Mouse (Mus musculus) kidney, embryonic 15.5 days (tissue): ENCODE results near the gene Swap70. TPM values are rescaled to one million over a fixed set of nuclear protein-coding genes. Genes with fewer than 3 reads are reported as not detected.

Experiments used
- ATAC-seq: fragments of 200-750 bp; cut with Nextera tagmentation; replicated peaks from 2 replicates; pipeline ENCODE4 v1.8.0; 2017; ENCODE audit warnings: moderate TSS enrichment; ENCODE audit not compliant: low FRiP score
- H3K27ac ChIP-seq: fragments of 300-500 bp; sonication (generic); 2 replicates; pipeline ENCODE4 v1.5.1; 2015; ENCODE audit warnings: mild to moderate bottlenecking, inconsistent platforms
- H3K27me3 ChIP-seq: fragments of 300-500 bp; sonication (generic); 2 replicates; pipeline ENCODE4 v1.6.1; 2015; ENCODE audit warnings: inconsistent platforms
- H3K36me3 ChIP-seq: fragments of 300-500 bp; sonication (generic); 2 replicates; pipeline ENCODE4 v1.6.1; 2015; ENCODE audit warnings: inconsistent platforms
- H3K4me1 ChIP-seq: fragments of 300-500 bp; sonication (generic); 2 replicates; pipeline ENCODE4 v1.6.1; 2015; ENCODE audit warnings: inconsistent platforms
- H3K4me2 ChIP-seq: fragments of 300-500 bp; sonication (generic); 2 replicates; pipeline ENCODE4 v1.6.1; 2015; ENCODE audit warnings: moderate library complexity, mild to moderate bottlenecking, inconsistent platforms
- H3K4me3 ChIP-seq: fragments of 300-500 bp; sonication (generic); replicated peaks from 2 replicates; pipeline ENCODE4 v1.5.1; 2015; ENCODE audit warnings: mild to moderate bottlenecking, inconsistent platforms
- H3K9ac ChIP-seq: fragments of 300-500 bp; sonication (generic); 2 replicates; pipeline ENCODE4 v1.6.1; 2015; ENCODE audit warnings: mild to moderate bottlenecking, inconsistent platforms
- H3K9me3 ChIP-seq: fragments of 300-500 bp; sonication (generic); replicated peaks from 2 replicates; pipeline ENCODE4 v1.6.1; 2016; ENCODE audit warnings: inconsistent platforms
- WGBS: fragments of 180-500 bp; shearing (Covaris S2); methylation state at CpG from one replicate; pipeline ENCODE4 v1.1.7; 2015; ENCODE audit warnings: mixed read lengths; 5-methylcytosine and 5-hydroxymethylcytosine counted together
- polyA plus RNA-seq: library from polyadenylated mRNA; unstranded; fragments of >200 nt; fragmentation: Nextera tagmentation; extraction: Ambion mirVana; gene quantifications from 2 replicates; pipeline ENCODE4 v1.2.1, GENCODE M21; 2015

Gene Swap70
- polyA plus RNA-seq, result 29.2 and 32.8 TPM in 2 replicates

DNA sequence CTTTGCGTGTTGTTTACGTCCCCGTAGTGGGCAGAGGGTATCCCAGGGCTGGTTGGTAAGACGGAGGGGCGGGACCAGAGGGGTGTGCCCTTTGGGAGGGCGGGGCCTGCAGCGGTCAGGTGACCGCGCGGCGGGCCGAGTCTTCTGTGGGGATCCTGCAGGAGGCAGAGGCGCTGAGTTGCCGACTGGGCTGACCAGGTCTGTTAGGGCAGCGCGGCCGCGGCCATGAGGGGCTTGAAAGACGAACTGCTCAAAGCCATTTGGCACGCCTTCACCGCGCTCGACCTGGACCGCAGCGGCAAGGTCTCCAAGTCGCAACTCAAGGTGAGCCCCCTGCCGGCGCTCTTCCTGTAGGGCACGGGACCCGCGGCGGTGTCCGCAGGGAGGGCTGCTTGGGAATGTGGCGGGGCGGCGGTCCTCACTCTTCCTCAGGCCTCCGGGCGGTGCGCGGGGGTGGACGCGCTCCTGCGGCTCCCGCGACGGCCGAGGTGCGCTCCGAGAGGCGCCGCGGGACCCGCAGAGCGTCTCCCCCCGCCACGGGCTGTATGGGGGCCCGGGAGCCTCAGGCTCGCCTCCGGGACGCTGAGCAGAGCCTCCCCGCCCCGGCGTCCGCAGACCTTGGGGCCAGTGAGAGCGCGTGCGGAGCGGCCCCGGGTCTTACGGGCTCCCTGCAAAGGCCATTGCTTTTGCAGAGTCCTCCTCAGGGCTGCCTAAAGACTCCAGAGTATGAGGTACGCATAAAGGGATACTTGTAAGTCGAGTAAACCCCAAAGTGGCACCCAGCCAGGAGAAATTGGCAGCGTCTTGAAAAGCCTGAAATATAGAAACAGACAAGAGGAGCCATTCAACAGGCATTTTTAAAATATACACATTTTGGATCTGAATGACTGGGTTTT, at the start of gene Swap70:
TSS of gene Swap70 (plus strand) at position 126 of the 896 bp plus-strand sequence.
- peak within 1 kb of the TSS; percentile 79 for H3K4me3 ChIP-seq
- peaks cover 14% of the 10 kb centered on the region; the same call in 1 of the 2 replicates for H3K36me3 ChIP-seq
- peak; percentile 99 for ATAC-seq
- no peaks in the 10 kb centered on the region for H3K9me3 ChIP-seq
- peaks cover 10% of the 10 kb centered on the region; the same call in 1 of the 2 replicates for H3K4me1 ChIP-seq
- H3K9ac ChIP-seq, result peak within 1 kb of the TSS; percentile 95
- WGBS, result under 1% methylated on average over 73 of the region's 73 CpGs
- no peaks in the 10 kb centered on the region for H3K27me3 ChIP-seq
- peak within 1 kb of the TSS; percentile 97 for H3K27ac ChIP-seq
- H3K4me2 ChIP-seq, result peak within 1 kb of the TSS; percentile 90

DNA sequence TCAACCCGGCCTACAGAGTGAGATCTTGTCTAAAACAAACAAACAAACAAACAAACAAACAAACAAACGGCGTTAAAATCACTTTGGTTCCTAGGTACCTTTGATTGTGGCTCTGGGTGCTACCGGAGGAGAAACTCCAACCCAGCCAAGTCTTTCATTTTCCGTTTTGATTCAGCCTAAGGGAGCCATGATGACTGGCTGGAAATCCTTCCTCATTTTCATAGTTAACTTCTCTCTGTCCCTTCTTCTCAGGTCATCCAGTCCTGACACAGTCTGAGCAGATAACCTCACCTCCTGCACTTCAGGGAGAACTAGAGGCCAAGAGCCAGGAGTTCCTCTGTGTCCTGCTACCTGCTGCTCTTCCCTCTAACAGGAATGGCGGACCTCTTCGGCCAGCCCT, 42.3 kb upstream of the Swap70 start:
- Histone ChIP-seq H3K9ac (no peak overlapping the region), H3K9me3 (no peaks in the 10 kb centered on the region), H3K27me3 (no peaks in the 10 kb centered on the region), H3K27ac (no peak overlapping the region), H3K4me2 (no peak overlapping the region), H3K36me3 (no peaks in the 10 kb centered on the region), H3K4me3 (no peak overlapping the region), H3K4me1 (no peaks in the 10 kb centered on the region)
- 88% methylated on average over 7 of the region's 7 CpGs for WGBS
- no peak for ATAC-seq

DNA sequence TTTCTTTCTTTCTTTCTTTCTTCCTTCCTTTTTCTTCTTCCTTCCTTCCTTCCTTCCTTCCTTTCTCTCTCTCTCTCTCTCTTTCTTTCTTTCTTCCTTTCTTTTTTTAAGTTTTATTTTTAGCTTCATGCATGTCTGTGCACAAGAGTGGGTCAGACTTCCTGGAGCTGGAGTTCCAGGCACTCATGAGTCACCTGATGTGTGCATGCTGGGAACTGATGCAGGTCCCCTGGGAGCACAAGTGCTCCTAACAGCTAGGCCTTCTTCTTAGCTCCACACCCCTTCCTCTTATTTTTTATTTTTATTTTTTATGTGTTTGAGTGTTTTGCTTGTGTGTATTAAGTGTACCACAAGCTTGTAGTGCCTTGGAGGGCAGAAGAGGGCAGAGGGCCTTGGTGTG, 40.9 kb upstream of the Swap70 start:
- no peak for ATAC-seq
- H3K4me3 ChIP-seq, result no peak overlapping the region
- H3K36me3 ChIP-seq, result no peaks in the 10 kb centered on the region
- H3K27me3 ChIP-seq, result no peaks in the 10 kb centered on the region
- H3K4me1 ChIP-seq, result no peaks in the 10 kb centered on the region
- no peak overlapping the region for H3K27ac ChIP-seq
- no peaks in the 10 kb centered on the region for H3K9me3 ChIP-seq
- no peak overlapping the region for H3K9ac ChIP-seq
- no peak overlapping the region for H3K4me2 ChIP-seq

DNA sequence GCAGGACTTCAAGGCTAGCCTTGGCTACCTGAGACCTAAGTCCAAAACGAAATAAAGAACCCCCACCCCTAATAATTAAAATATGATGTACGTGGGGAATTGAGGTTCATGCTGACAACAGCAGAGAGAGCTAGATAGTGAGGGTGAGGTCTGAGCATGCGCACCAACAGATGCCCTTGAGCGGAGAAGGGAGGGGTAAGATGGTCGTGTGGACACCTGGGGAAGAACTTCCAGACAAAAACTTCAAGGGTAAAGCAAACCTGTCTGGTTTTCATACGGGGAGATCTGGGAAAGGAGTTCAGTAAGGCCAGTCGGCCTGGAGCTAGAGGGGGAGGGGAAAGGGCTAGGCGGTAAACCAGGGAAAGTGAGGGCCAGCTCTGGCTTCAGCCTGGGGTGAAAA, 40.1 kb upstream of the Swap70 start:
- no peak overlapping the region for H3K27ac ChIP-seq
- H3K4me3 ChIP-seq, result no peak overlapping the region
- H3K4me2 ChIP-seq, result no peak overlapping the region
- no peak overlapping the region for H3K9ac ChIP-seq
- H3K27me3 ChIP-seq, result no peaks in the 10 kb centered on the region
- no peaks in the 10 kb centered on the region for H3K36me3 ChIP-seq
- WGBS, result 62% methylated on average over 8 of the region's 8 CpGs
- H3K4me1 ChIP-seq, result no peaks in the 10 kb centered on the region
- no peaks in the 10 kb centered on the region for H3K9me3 ChIP-seq
- ATAC-seq, result no peak

DNA sequence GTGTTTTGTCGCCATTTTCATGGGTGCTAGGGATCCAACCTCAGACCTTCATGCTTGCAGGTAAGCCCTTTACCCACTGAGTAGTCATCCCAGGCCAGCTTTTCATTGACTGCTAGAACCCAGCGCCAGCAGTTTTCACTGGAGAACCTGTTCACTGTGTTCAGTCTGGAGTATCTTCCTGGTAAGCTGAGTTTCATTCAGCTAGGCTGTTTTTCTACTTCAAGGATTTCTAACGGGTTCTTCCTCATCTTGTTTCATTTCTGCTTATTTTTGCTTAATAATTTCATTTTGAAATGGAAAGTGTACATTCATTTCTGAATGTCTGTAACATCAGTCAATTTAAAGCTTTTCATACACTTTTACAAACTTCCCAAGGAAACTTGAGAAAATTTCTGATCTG, 36.9 kb upstream of the Swap70 start:
- no peak for ATAC-seq
- Histone ChIP-seq H3K27me3 (no peaks in the 10 kb centered on the region), H3K27ac (no peak overlapping the region), H3K9me3 (no peaks in the 10 kb centered on the region), H3K4me2 (no peak overlapping the region), H3K4me3 (no peak overlapping the region), H3K4me1 (no peaks in the 10 kb centered on the region), H3K36me3 (no peaks in the 10 kb centered on the region), H3K9ac (no peak overlapping the region)
- WGBS, result 87% methylated on average over 3 of the region's 3 CpGs

DNA sequence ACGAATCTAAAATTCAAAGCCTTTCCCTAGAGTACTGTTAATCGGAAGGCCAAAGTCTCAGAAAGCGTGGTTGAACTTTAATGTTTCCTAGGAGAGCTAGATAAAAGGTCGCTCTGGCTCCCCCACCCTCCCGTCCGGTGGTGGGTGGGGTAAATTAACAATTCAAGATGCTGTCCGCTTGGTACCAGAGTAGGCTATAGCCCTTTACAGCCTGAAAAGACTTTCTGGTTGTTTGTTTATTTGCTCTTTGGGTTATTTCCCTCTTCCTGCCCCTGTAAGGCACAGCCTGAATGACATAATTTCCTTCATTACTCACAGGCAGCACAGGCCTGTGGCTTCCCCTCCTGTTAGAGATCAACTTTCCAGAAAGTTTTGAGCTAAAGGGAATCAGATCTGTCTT, 31.6 kb upstream of the Swap70 start:
- Histone ChIP-seq H3K4me1 (no peaks in the 10 kb centered on the region), H3K36me3 (no peaks in the 10 kb centered on the region), H3K27me3 (no peaks in the 10 kb centered on the region), H3K9ac (no peak overlapping the region), H3K27ac (peak overlapping the region; percentile 38), H3K9me3 (no peaks in the 10 kb centered on the region), H3K4me3 (no peak overlapping the region), H3K4me2 (no peak overlapping the region)
- ATAC-seq, result 0 out of 2 replicates have a peak, but pooled peaks have one; percentile 40
- WGBS, result 28% methylated on average over 7 of the region's 7 CpGs

DNA sequence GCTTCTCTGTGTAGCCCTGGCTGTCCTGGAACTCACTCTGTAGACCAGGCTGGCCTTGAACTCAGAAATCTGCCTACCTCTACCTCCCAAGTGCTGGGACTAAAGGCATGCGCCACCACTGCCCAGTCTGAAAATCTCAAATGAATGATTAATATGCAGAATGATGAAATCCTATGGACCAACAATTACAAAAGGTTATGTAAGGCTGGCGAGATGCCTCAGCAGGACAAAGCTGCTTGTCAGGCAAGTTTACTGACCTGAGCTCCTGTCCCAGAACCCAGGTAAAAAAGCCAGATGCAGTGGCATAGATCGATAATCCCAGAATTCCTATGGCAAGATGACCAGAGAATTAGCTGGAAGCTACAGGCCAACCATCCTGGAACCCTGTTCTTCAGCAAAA, 28.3 kb upstream of the Swap70 start:
- no peak overlapping the region for H3K4me2 ChIP-seq
- no peak overlapping the region for H3K27ac ChIP-seq
- no peak overlapping the region for H3K4me3 ChIP-seq
- WGBS, result 89% methylated on average over 3 of the region's 3 CpGs
- H3K36me3 ChIP-seq, result no peaks in the 10 kb centered on the region
- no peaks in the 10 kb centered on the region for H3K9me3 ChIP-seq
- H3K27me3 ChIP-seq, result no peaks in the 10 kb centered on the region
- ATAC-seq, result no peak
- H3K4me1 ChIP-seq, result no peaks in the 10 kb centered on the region
- H3K9ac ChIP-seq, result no peak overlapping the region

DNA sequence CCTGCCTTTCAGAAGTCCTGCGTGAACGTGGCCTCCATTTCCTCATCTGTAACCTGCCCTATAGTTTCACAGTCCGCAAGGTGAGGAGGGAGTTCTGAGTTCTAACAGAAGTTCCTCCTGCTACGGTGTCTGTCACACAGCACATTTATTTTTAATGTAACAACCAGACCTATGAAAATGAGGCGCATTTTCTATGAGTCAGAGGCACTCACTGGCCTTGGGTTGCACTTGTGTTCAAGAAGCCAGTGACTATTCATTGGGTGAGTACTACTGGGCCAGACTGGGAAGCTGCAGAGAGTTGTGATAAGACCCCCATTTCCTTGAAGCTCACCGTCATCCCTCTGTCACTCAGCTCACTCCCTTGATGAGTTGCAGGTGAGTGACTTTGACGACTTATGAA, 24.3 kb upstream of the Swap70 start:
- Histone ChIP-seq H3K4me3 (no peak overlapping the region), H3K9me3 (no peaks in the 10 kb centered on the region), H3K9ac (no peak overlapping the region), H3K4me1 (no peaks in the 10 kb centered on the region), H3K36me3 (no peaks in the 10 kb centered on the region), H3K27me3 (no peaks in the 10 kb centered on the region), H3K4me2 (no peak overlapping the region), H3K27ac (no peak overlapping the region)
- 80% methylated on average over 7 of the region's 7 CpGs for WGBS
- ATAC-seq, result no peak

DNA sequence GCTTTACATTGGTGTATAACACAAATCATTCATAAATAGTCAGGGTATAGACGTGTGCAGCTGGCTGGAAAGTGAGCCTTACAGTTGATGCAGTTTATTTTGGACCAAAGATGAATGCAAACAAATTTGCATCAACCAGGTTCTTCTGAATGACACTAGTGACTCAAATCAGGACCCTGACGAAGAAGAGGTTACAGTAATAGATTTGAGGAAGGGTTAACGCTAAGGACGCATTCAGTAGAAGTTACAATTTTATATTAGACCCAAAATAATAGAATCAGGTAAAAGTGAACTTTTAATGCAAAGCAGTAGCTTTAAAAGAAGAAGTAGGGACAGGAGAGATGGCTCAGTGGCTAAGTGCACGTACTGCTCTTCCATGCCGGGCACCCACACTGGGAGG, 19.6 kb upstream of the Swap70 start:
- no peaks in the 10 kb centered on the region for H3K27me3 ChIP-seq
- H3K9ac ChIP-seq, result no peak overlapping the region
- ATAC-seq, result no peak
- no peak overlapping the region for H3K27ac ChIP-seq
- no peak overlapping the region for H3K4me2 ChIP-seq
- H3K4me1 ChIP-seq, result no peaks in the 10 kb centered on the region
- H3K9me3 ChIP-seq, result peaks cover 9% of the 10 kb centered on the region; the same call in 1 of the 2 replicates
- no peaks in the 10 kb centered on the region for H3K36me3 ChIP-seq
- WGBS, result 92% methylated on average over 6 of the region's 6 CpGs
- H3K4me3 ChIP-seq, result no peak overlapping the region

DNA sequence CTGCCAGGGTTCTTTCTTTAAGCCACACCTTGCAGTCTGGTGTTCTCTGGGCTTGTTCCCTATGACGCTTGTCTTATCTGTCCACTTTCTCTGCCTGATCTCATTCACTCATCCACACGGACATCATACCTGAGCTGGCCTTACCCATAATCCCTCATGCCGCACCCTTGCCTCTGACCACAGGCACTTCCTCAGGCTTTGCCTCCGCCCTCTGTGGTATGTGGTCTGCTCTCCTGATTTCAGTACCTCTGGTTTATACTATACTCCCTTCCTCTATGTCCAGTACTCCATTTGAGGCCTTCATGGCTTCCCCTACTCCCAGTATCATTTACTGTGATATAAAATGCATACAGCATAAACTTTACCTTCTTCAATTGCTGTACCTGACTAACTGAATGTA, 17.3 kb upstream of the Swap70 start:
- 93% methylated on average over 4 of the region's 4 CpGs for WGBS
- no peak overlapping the region for H3K9ac ChIP-seq
- peaks cover 18% of the 10 kb centered on the region for H3K9me3 ChIP-seq
- H3K27me3 ChIP-seq, result no peaks in the 10 kb centered on the region
- no peak overlapping the region for H3K27ac ChIP-seq
- H3K36me3 ChIP-seq, result no peaks in the 10 kb centered on the region
- no peaks in the 10 kb centered on the region for H3K4me1 ChIP-seq
- no peak for ATAC-seq
- no peak overlapping the region for H3K4me3 ChIP-seq
- no peak overlapping the region for H3K4me2 ChIP-seq

DNA sequence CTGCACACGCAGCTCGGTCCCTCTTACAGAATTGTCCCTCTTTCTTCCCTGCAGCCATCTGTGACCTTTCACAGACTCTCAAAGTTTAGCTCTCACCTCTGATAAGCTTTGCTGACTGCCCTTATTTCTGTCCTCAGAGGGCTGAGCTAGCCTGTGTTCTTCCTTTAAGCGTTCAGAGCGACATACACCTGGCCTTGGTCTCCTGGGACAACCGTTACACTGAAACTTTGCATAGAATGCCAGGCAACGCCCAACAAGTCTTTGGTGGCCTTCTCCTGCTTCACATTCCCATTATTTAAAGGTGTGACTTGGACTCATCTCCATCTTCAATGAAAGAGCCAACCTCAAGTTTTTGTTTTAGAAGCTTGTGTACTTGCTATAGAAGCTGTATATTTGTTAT, 13.2 kb upstream of the Swap70 start:
- Histone ChIP-seq H3K9ac (no peak overlapping the region), H3K4me1 (no peaks in the 10 kb centered on the region), H3K4me2 (no peak overlapping the region), H3K27me3 (no peaks in the 10 kb centered on the region), H3K9me3 (peaks cover 18% of the 10 kb centered on the region), H3K36me3 (no peaks in the 10 kb centered on the region), H3K4me3 (no peak overlapping the region), H3K27ac (no peak overlapping the region)
- ATAC-seq, result no peak
- 89% methylated on average over 6 of the region's 6 CpGs for WGBS

DNA sequence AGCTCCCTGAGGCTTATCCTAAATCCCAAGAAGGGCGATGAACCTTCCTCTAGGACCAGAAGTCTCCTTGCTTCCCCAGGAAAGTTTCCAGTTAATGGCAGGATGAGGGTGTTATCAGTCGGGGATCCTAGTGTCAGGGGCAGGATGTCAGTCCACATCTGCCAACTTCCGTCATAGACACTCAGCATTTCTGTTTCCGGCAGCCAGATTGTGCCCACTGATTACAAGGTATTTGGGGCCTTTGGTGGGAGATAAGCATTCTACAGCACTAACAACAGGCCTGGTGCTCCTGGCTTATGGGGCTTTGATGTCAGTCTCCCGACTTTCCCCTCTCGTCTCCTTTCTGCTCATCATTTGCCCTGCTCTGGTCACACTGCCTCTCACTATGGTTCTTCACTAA, 12.1 kb upstream of the Swap70 start:
- H3K9me3 ChIP-seq, result peaks cover 18% of the 10 kb centered on the region
- no peak overlapping the region for H3K4me2 ChIP-seq
- WGBS, result 85% methylated on average over 6 of the region's 6 CpGs
- no peaks in the 10 kb centered on the region for H3K36me3 ChIP-seq
- no peaks in the 10 kb centered on the region for H3K27me3 ChIP-seq
- H3K27ac ChIP-seq, result no peak overlapping the region
- no peak for ATAC-seq
- H3K9ac ChIP-seq, result no peak overlapping the region
- no peak overlapping the region for H3K4me3 ChIP-seq
- no peaks in the 10 kb centered on the region for H3K4me1 ChIP-seq

DNA sequence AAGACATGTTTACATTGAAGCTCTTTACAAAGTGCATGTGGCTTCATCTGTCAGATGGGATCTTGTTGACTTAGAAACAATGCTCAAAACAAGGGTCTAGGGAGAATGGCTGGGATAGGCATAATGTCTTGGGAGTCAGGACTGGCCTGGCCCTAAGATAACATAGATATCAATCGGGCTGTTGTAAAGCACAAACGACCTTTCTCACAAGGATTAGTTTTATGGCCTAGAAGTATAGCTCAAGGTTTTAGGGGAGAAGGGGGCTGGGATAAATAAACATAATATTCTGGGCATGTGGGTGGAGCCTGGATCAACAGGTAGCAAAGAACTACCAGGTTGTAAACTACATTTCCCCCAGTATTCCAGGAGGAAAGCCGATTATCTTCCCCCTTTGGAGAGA, 10.5 kb upstream of the Swap70 start:
- no peak for ATAC-seq

More for the DNA sequence above, 10.5 kb upstream of the Swap70 start:
- no peak overlapping the region for H3K9ac ChIP-seq
- WGBS, result 57% methylated on average over 3 of the region's 3 CpGs
- peaks cover 11% of the 10 kb centered on the region; the same call in 1 of the 2 replicates for H3K9me3 ChIP-seq
- no peak overlapping the region for H3K27ac ChIP-seq
- H3K4me1 ChIP-seq, result no peaks in the 10 kb centered on the region
- H3K27me3 ChIP-seq, result no peaks in the 10 kb centered on the region
- H3K36me3 ChIP-seq, result no peaks in the 10 kb centered on the region
- H3K4me2 ChIP-seq, result no peak overlapping the region
- H3K4me3 ChIP-seq, result no peak overlapping the region
